29 mouse cellular contexts compared by ENCODE assay signal in genomic region chr7:48902454-48902853, GRCm38 (mm10). TPM values are rescaled to one million over a fixed set of nuclear protein-coding genes. Genes with fewer than 3 reads are reported as not detected.
DNase-seq lines count a peak whose midpoint lies in the region; ATAC-seq and TF ChIP-seq lines count a peak whose summit lies in the region.
"Had no signal": no experiment of that assay in that cellular context is flagged by ENCODE, and none has a peak within 500 bp of the region (broad histone marks: within the 10 kb centered on the region; RNA-seq: fewer than 3 reads in every experiment).

No protein-coding gene starts in this region.

- peak; percentile 78 for ATAC-seq in forebrain, embryonic 12.5 days (ENCODE audit: low FRiP score)
- no peak for ATAC-seq in forebrain, embryonic 15.5 days (replicated peaks)
- no peak for ATAC-seq in midbrain, embryonic 14.5 days (ENCODE audit: low FRiP score, low TSS enrichment)
- no peak for ATAC-seq in hindbrain, embryonic 13.5 days (ENCODE audit: low FRiP score)
- no peak for ATAC-seq in intestine, postnatal 0 days
- ATAC-seq: intestine, embryonic 16.5 days; Patski had no signal

- no peak overlapping the region for H3K27ac ChIP-seq in forebrain, embryonic 12.5 days
- H3K27ac ChIP-seq in forebrain, embryonic 15.5 days (replicated peaks), result no peak overlapping the region
- H3K27ac ChIP-seq in midbrain, embryonic 10.5 days (replicated peaks), result peak overlapping the region; percentile 66; the same call in 1 of the 2 replicates
- no peak overlapping the region for H3K27ac ChIP-seq in midbrain, embryonic 14.5 days (replicated peaks; ENCODE audit: low read depth, low read length)
- peak overlapping the region; percentile 56; the same call in 1 of the 2 replicates for H3K27ac ChIP-seq in hindbrain, embryonic 13.5 days
- H3K27ac ChIP-seq in intestine, postnatal 0 days (ENCODE audit: low read depth, low read length), result no peak overlapping the region
- H3K27ac ChIP-seq: embryonic facial prominence, embryonic 12.5 days; heart, embryonic 15.5 days; liver, embryonic 14.5 days; stomach, embryonic 15.5 days had no signal

- no peaks in the 10 kb centered on the region for H3K36me3 ChIP-seq in forebrain, embryonic 12.5 days (replicated peaks)
- no peaks in the 10 kb centered on the region for H3K36me3 ChIP-seq in forebrain, embryonic 15.5 days
- no peaks in the 10 kb centered on the region for H3K36me3 ChIP-seq in midbrain, embryonic 10.5 days
- no peaks in the 10 kb centered on the region for H3K36me3 ChIP-seq in midbrain, embryonic 14.5 days (ENCODE audit: control insufficient read depth, insufficient read depth, low read length)
- no peaks in the 10 kb centered on the region for H3K36me3 ChIP-seq in hindbrain, embryonic 13.5 days
- H3K36me3 ChIP-seq in intestine, postnatal 0 days (ENCODE audit: control insufficient read depth, insufficient read depth), result no peaks in the 10 kb centered on the region
- H3K36me3 ChIP-seq: embryonic facial prominence, embryonic 12.5 days; G1E; heart, embryonic 15.5 days; stomach, embryonic 15.5 days had no signal

- no peak overlapping the region for H3K4me3 ChIP-seq in forebrain, embryonic 12.5 days (replicated peaks)
- H3K4me3 ChIP-seq in forebrain, embryonic 15.5 days, result no peak overlapping the region
- H3K4me3 ChIP-seq in midbrain, embryonic 10.5 days, result no peak overlapping the region
- no peak overlapping the region for H3K4me3 ChIP-seq in midbrain, embryonic 14.5 days (replicated peaks; ENCODE audit: low read depth, low read length)
- H3K4me3 ChIP-seq in hindbrain, embryonic 13.5 days, result no peak overlapping the region
- H3K4me3 ChIP-seq in intestine, postnatal 0 days (ENCODE audit: low read depth, low read length), result no peak overlapping the region
- H3K4me3 ChIP-seq: embryonic facial prominence, embryonic 12.5 days; heart, embryonic 15.5 days; myocyte; stomach, embryonic 15.5 days had no signal

- no peak overlapping the region for H3K4me2 ChIP-seq in forebrain, embryonic 12.5 days
- no peak overlapping the region for H3K4me2 ChIP-seq in forebrain, embryonic 15.5 days (replicated peaks)
- no peak overlapping the region for H3K4me2 ChIP-seq in midbrain, embryonic 14.5 days (ENCODE audit: low read length)
- no peak overlapping the region for H3K4me2 ChIP-seq in hindbrain, embryonic 13.5 days
- H3K4me2 ChIP-seq in intestine, postnatal 0 days (replicated peaks; ENCODE audit: low read depth), result no peak overlapping the region
- H3K4me2 ChIP-seq: embryonic facial prominence, embryonic 12.5 days; heart, embryonic 15.5 days; stomach, embryonic 15.5 days had no signal

- no peak for DNase-seq in midbrain, embryonic 10.5 days (ENCODE audit: low spot score)
- DNase-seq in midbrain, embryonic 14.5 days, result no peak
- peak; percentile 66 for DNase-seq in brain, embryonic 14.5 days (ENCODE audit: low read depth)
- DNase-seq in lung, postnatal 14 days, result no peak
- DNase-seq: adrenal gland, postnatal 10 days; cerebellum, adult 11 months; cerebellum, adult 9-11 months; embryo, embryonic 11 days; gastrocnemius, postnatal 10 days; kidney, adult 9 months; kidney, postnatal 10 days; layer of hippocampus, postnatal 36 days; liver; lung, adult 2 months; lung, postnatal 10 days; right cerebral cortex, postnatal 25 days had no signal

- no peaks in the 10 kb centered on the region for H3K9me3 ChIP-seq in forebrain, embryonic 12.5 days
- no peaks in the 10 kb centered on the region for H3K9me3 ChIP-seq in forebrain, embryonic 15.5 days
- no peaks in the 10 kb centered on the region for H3K9me3 ChIP-seq in midbrain, embryonic 10.5 days (replicated peaks)
- H3K9me3 ChIP-seq in midbrain, embryonic 14.5 days (ENCODE audit: control insufficient read depth, low read length), result no peaks in the 10 kb centered on the region
- H3K9me3 ChIP-seq in hindbrain, embryonic 13.5 days, result no peaks in the 10 kb centered on the region
- no peaks in the 10 kb centered on the region for H3K9me3 ChIP-seq in intestine, postnatal 0 days (ENCODE audit: control insufficient read depth)
- H3K9me3 ChIP-seq: embryonic facial prominence, embryonic 12.5 days; G1E; heart, embryonic 15.5 days; stomach, embryonic 15.5 days had no signal

- 4% methylated on average over 2 of the region's 2 CpGs for WGBS in forebrain, embryonic 12.5 days
- WGBS in forebrain, embryonic 15.5 days, result 3% methylated on average over 2 of the region's 2 CpGs
- 14% methylated on average over 2 of the region's 2 CpGs for WGBS in midbrain, embryonic 10.5 days
- 4% methylated on average over 2 of the region's 2 CpGs for WGBS in midbrain, embryonic 14.5 days
- 13% methylated on average over 2 of the region's 2 CpGs for WGBS in hindbrain, embryonic 13.5 days
- 62% methylated on average over 2 of the region's 2 CpGs for WGBS in intestine, postnatal 0 days

- peaks cover 76% of the 10 kb centered on the region for H3K27me3 ChIP-seq in forebrain, embryonic 12.5 days
- H3K27me3 ChIP-seq in forebrain, embryonic 15.5 days, result peaks cover 10% of the 10 kb centered on the region; the same call in 1 of the 2 replicates
- H3K27me3 ChIP-seq in midbrain, embryonic 10.5 days (ENCODE audit: low read depth, poor library complexity, severe bottlenecking), result peaks cover 56% of the 10 kb centered on the region
- H3K27me3 ChIP-seq in midbrain, embryonic 14.5 days (ENCODE audit: control insufficient read depth, insufficient read depth, low read length), result no peaks in the 10 kb centered on the region
- peaks cover 15% of the 10 kb centered on the region for H3K27me3 ChIP-seq in hindbrain, embryonic 13.5 days
- no peaks in the 10 kb centered on the region for H3K27me3 ChIP-seq in intestine, postnatal 0 days (replicated peaks; ENCODE audit: control insufficient read depth, insufficient read depth, low read length)
- H3K27me3 ChIP-seq: embryonic facial prominence, embryonic 12.5 days; heart, embryonic 15.5 days; Patski; stomach, embryonic 15.5 days had no signal

- peaks cover 33% of the 10 kb centered on the region for H3K4me1 ChIP-seq in forebrain, embryonic 12.5 days
- peaks cover 14% of the 10 kb centered on the region for H3K4me1 ChIP-seq in forebrain, embryonic 15.5 days
- peaks cover 49% of the 10 kb centered on the region for H3K4me1 ChIP-seq in midbrain, embryonic 10.5 days
- H3K4me1 ChIP-seq in midbrain, embryonic 14.5 days (ENCODE audit: control insufficient read depth, insufficient read depth, low read length), result peaks cover 13% of the 10 kb centered on the region
- H3K4me1 ChIP-seq in hindbrain, embryonic 13.5 days (replicated peaks), result peaks cover 25% of the 10 kb centered on the region
- H3K4me1 ChIP-seq in intestine, postnatal 0 days (replicated peaks; ENCODE audit: control insufficient read depth, insufficient read depth, low read length), result no peaks in the 10 kb centered on the region
- H3K4me1 ChIP-seq: stomach, embryonic 15.5 days had no signal

- TF ChIP-seq CTCF in brain, embryonic 14.5 days (IDR thresholded peaks at IDR 0.05; ENCODE audit: borderline replicate concordance, extremely low read depth, insufficient read depth, insufficient read length), result no peak
- TF ChIP-seq CTCF in intestine, postnatal 0 days (IDR thresholded peaks at IDR 0.05; ENCODE audit: low read depth), result no peak

- H3K9ac ChIP-seq in forebrain, embryonic 12.5 days, result no peak overlapping the region
- no peak overlapping the region for H3K9ac ChIP-seq in forebrain, embryonic 15.5 days (replicated peaks)
- no peak overlapping the region for H3K9ac ChIP-seq in midbrain, embryonic 14.5 days (replicated peaks; ENCODE audit: low read length)
- no peak overlapping the region for H3K9ac ChIP-seq in hindbrain, embryonic 13.5 days
- no peak overlapping the region for H3K9ac ChIP-seq in intestine, postnatal 0 days (ENCODE audit: low read depth, low read length)
- H3K9ac ChIP-seq: embryonic facial prominence, embryonic 12.5 days; heart, embryonic 15.5 days; liver, embryonic 14.5 days; stomach, embryonic 15.5 days had no signal

- no peak for TF ChIP-seq POLR2A in brain, embryonic 14.5 days (IDR thresholded peaks at IDR 0.05; ENCODE audit: borderline replicate concordance, extremely low read depth, insufficient read depth, insufficient read length, poor library complexity, severe bottlenecking)

RNA-seq across cellular contexts. Expression of gene Nav2, which starts 6.1 kb away (rescaled TPM):
- 8.1 and 10.9 TPM in 2 replicates for polyA plus RNA-seq in forebrain, embryonic 12.5 days (2016; fragmentation: Nextera tagmentation; extraction: Ambion mirVana)
- polyA plus RNA-seq in forebrain, embryonic 15.5 days (2015; fragmentation: Nextera tagmentation; extraction: Ambion mirVana), result 24.6 and 27.3 TPM in 2 replicates
- 13.7 and 19.4 TPM in 2 replicates for polyA plus RNA-seq in midbrain, embryonic 10.5 days (2016; fragmentation: Nextera tagmentation; extraction: Ambion mirVana)
- 22.5 and 23.3 TPM in 2 replicates for polyA plus RNA-seq in midbrain, embryonic 14.5 days (2014; fragmentation: Nextera tagmentation; extraction: Ambion mirVana)
- polyA plus RNA-seq in brain, embryonic 14.5 days (2012; rRNA removed), result 10.1 and 28.3 TPM in 2 replicates
- 22.4 and 24.2 TPM in 2 replicates for polyA plus RNA-seq in hindbrain, embryonic 13.5 days (2015; fragmentation: Nextera tagmentation; extraction: Ambion mirVana)
- polyA plus RNA-seq in intestine, postnatal 0 days (2015; fragmentation: Nextera tagmentation; extraction: Ambion mirVana), result 5.8 and 8.4 TPM in 2 replicates
- polyA plus RNA-seq: G1E had no signal

RNA-seq across cellular contexts. Expression of gene E2f8, which starts 21.1 kb away (rescaled TPM):
- 19.1 and 20.9 TPM in 2 replicates for polyA plus RNA-seq in forebrain, embryonic 12.5 days (2016; fragmentation: Nextera tagmentation; extraction: Ambion mirVana)
- 6.3 and 7.0 TPM in 2 replicates for polyA plus RNA-seq in forebrain, embryonic 15.5 days (2015; fragmentation: Nextera tagmentation; extraction: Ambion mirVana)
- polyA plus RNA-seq in midbrain, embryonic 10.5 days (2016; fragmentation: Nextera tagmentation; extraction: Ambion mirVana), result 17.1 and 18.8 TPM in 2 replicates
- polyA plus RNA-seq in midbrain, embryonic 14.5 days (2014; fragmentation: Nextera tagmentation; extraction: Ambion mirVana), result 1.1 and 2.9 TPM in 2 replicates
- polyA plus RNA-seq in brain, embryonic 14.5 days (2012; rRNA removed), result 5.7 and 7.6 TPM in 2 replicates
- 3.4 and 4.0 TPM in 2 replicates for polyA plus RNA-seq in hindbrain, embryonic 13.5 days (2015; fragmentation: Nextera tagmentation; extraction: Ambion mirVana)
- polyA plus RNA-seq in intestine, postnatal 0 days (2015; fragmentation: Nextera tagmentation; extraction: Ambion mirVana), result 15.7 and 18.1 TPM in 2 replicates

RNA-seq across cellular contexts. Expression of gene Csrp3, which starts 54.6 kb away (rescaled TPM):
- 0.37 and 0.38 TPM in 2 replicates for polyA plus RNA-seq in forebrain, embryonic 12.5 days (2016; fragmentation: Nextera tagmentation; extraction: Ambion mirVana)
- polyA plus RNA-seq in forebrain, embryonic 15.5 days (2015; fragmentation: Nextera tagmentation; extraction: Ambion mirVana), result 0.20 and 0.29 TPM in 2 replicates
- polyA plus RNA-seq in midbrain, embryonic 10.5 days (2016; fragmentation: Nextera tagmentation; extraction: Ambion mirVana), result 0.22 TPM in 1 of 2 replicates, not detected in the other
- 0.43 and 0.50 TPM in 2 replicates for polyA plus RNA-seq in midbrain, embryonic 14.5 days (2014; fragmentation: Nextera tagmentation; extraction: Ambion mirVana)
- polyA plus RNA-seq in brain, embryonic 14.5 days (2012; rRNA removed), result 0.19 TPM in 1 of 2 replicates, not detected in the other
- 1.4 and 2.2 TPM in 2 replicates for polyA plus RNA-seq in hindbrain, embryonic 13.5 days (2015; fragmentation: Nextera tagmentation; extraction: Ambion mirVana)
- polyA plus RNA-seq in intestine, postnatal 0 days (2015; fragmentation: Nextera tagmentation; extraction: Ambion mirVana), result 5.0 and 5.8 TPM in 2 replicates
- polyA plus RNA-seq: G1E; large intestine, adult 2 months; Patski had no signal

Comparison
In these comparisons a context has a peak if more than half of its experiments do, and no peak if none do; other contexts are left out.
1. H3K27ac ChIP-seq: peak in midbrain, embryonic 10.5 days (single experiment) and hindbrain, embryonic 13.5 days (single experiment); none in forebrain, embryonic 12.5 days (single experiment), forebrain, embryonic 15.5 days (single experiment), midbrain, embryonic 14.5 days (single experiment) and intestine, postnatal 0 days (single experiment).